Mouse (Mus musculus) testis, adult 2 months (tissue): ENCODE measurements around the gene Zfp866. TPM values are rescaled to one million over a fixed set of nuclear protein-coding genes. Genes with fewer than 3 reads are reported as not detected.

Experiments used
- H3K27ac ChIP-seq: fragments of 200-500 bp; 2 replicates; pipeline ENCODE4 v1.5.1; 2012; ENCODE audit warnings: low read depth, low read length; ENCODE audit not compliant: control insufficient read depth, insufficient read depth
- H3K27me3 ChIP-seq: fragments of 200-500 bp; 2 replicates; pipeline ENCODE4 v1.6.1; 2012; ENCODE audit warnings: mild to moderate bottlenecking, low read length, moderate library complexity; ENCODE audit not compliant: control insufficient read depth, insufficient read depth
- H3K36me3 ChIP-seq: fragments of 200-500 bp; 2 replicates; pipeline ENCODE4 v1.6.1; 2012; ENCODE audit warnings: mild to moderate bottlenecking, low read length; ENCODE audit not compliant: control insufficient read depth, insufficient read depth
- H3K4me1 ChIP-seq: fragments of 200-500 bp; 2 replicates; pipeline ENCODE4 v1.6.1; 2012; ENCODE audit warnings: low read length; ENCODE audit not compliant: control insufficient read depth, insufficient read depth
- H3K4me3 ChIP-seq: fragments of 200-500 bp; 2 replicates; pipeline ENCODE4 v1.5.1; 2012; ENCODE audit warnings: low read depth, mild to moderate bottlenecking, low read length, moderate library complexity, mixed read lengths; ENCODE audit not compliant: control insufficient read depth
- CTCF ChIP-seq: fragments of 200-500 bp; IDR thresholded peaks from 2 replicates; pipeline ENCODE4 v1.5.1; 2012; ENCODE audit warnings: low read depth, mild to moderate bottlenecking, inconsistent platforms, low read length, moderate library complexity; ENCODE audit not compliant: control insufficient read depth, insufficient read depth, insufficient replicate concordance
- POLR2A ChIP-seq: fragments of 200-500 bp; IDR thresholded peaks from 2 replicates; pipeline ENCODE4 v1.6.1; 2012; ENCODE audit warnings: low read depth, mild to moderate bottlenecking, inconsistent platforms, low read length, moderate library complexity; ENCODE audit not compliant: control insufficient read depth
- polyA plus RNA-seq: library from polyadenylated mRNA; depleted of rRNA; stranded (reverse); fragments of >200 nt; gene quantifications from 2 replicates; pipeline ENCODE4 v1.2.3, GENCODE M21; 2012

Gene Zfp866
- polyA plus RNA-seq, 1 experiment, result 8.1 TPM

DNA sequence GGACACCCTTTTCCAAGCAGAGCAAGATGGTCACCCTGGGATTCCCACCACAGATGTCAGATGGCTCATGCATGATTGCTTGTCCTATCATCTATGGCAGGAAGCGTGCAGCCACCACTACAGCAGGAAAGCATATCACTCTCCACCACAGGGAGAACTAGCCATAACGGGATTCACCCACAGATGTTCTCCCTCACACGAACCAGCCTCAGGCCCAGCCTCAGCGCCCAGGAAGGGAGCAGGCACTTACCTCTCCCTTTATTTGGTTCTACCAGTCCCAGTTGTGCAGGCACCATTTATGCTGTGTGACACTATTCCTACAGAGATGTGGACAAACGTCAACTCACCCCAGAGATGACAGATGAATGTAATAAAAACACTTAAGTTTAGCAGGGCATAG is 1.9 kb downstream of the Zfp866 start:
- no peak overlapping the region for H3K4me3 ChIP-seq
- no peak overlapping the region for H3K27ac ChIP-seq
- no peaks in the 10 kb centered on the region; the same call in 1 of the 2 replicates for H3K4me1 ChIP-seq
- no peaks in the 10 kb centered on the region for H3K36me3 ChIP-seq
- no peak for TF ChIP-seq CTCF
- no peak for TF ChIP-seq POLR2A
- no peaks in the 10 kb centered on the region for H3K27me3 ChIP-seq

GRCm38 (mm10) chr8:69777111-69777510 is 13.9 kb downstream of the Zfp866 start:
- Histone ChIP-seq H3K4me1 (peaks cover 3% of the 10 kb centered on the region), H3K27ac (no peak overlapping the region), H3K27me3 (no peaks in the 10 kb centered on the region), H3K36me3 (no peaks in the 10 kb centered on the region), H3K4me3 (no peak overlapping the region)
- no peak for TF ChIP-seq CTCF
- no peak for TF ChIP-seq POLR2A

GRCm38 (mm10) chr8:69775149-69775534 is 15.8 kb downstream of the Zfp866 start:
- Histone ChIP-seq H3K4me3 (peak overlapping the region; percentile 96), H3K27ac (no peak overlapping the region)
- no peak for TF ChIP-seq POLR2A
- TF ChIP-seq CTCF, result no peak

DNA sequence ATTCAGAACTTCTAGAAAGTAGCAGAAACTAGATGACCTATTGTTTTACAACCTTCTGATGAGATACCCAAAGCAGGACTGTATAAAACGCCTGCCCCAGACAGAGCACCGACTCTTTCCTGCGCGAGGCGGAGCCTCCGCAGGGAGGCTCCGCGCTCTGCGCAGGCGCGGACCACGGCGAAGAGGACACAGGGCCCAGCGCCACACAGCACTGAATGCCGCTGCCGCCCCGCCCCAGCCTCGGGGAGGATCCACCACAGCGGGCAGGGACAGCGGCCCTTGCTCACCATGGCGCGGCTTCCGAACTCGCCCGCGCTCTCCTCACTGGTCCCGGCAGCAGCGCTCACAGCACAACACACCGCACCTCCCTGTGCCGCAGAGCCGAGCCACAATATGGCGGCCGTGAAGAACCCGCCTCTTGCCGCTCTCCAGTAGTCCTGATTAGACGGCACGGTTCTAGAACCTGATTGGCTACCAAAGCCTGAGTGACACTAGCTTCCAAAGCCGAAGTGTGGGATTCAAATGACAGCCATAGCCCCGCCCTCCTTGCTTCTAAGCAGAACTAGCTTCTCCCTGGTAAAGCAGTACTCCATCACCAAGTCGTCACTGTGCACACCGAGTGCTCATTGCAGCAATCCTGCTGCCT is 16.4 kb downstream of the Zfp866 start, which contains the start of gene Gm20422:
Gm20422 (minus strand) TSS at position 384 of the 646 bp plus-strand sequence.
- peaks cover 3% of the 10 kb centered on the region for H3K4me1 ChIP-seq
- no peaks in the 10 kb centered on the region; the same call in 1 of the 2 replicates for H3K36me3 ChIP-seq
- no peaks in the 10 kb centered on the region for H3K27me3 ChIP-seq
- TF ChIP-seq CTCF, result no peak
- TF ChIP-seq POLR2A, result peak; percentile 87
- peak within 1 kb of the TSS; percentile 96 for H3K4me3 ChIP-seq
- peak within 1 kb of the TSS; percentile 98 for H3K27ac ChIP-seq

More at GRCm38 (mm10) chr8:69775149-69775534, 15.8 kb downstream of the Zfp866 start:
- no peaks in the 10 kb centered on the region for H3K27me3 ChIP-seq
- no peaks in the 10 kb centered on the region for H3K36me3 ChIP-seq
- H3K4me1 ChIP-seq, result peaks cover 3% of the 10 kb centered on the region

DNA sequence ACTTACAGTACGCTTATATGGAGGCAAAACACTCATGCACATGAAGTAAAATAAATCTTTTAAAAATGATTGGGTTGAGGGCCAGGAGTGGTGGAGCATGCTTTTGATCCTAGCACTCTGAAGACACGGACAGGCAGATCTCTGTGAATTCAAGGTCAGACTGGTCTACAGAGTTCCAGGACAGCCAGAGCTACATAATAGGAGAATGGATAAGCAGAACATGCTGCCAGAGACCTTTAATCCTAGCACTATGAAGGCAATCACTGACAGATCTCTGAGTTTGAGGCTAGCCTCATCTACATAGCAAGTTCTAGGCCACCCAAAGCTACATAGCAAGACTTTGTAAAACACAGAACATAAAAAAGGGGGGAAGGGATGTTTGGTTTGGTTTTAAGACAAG is 18.9 kb downstream of the Zfp866 start:
- Histone ChIP-seq H3K27me3 (no peaks in the 10 kb centered on the region), H3K27ac (no peak overlapping the region), H3K4me1 (peaks cover under 1% of the 10 kb centered on the region), H3K36me3 (peaks cover 1% of the 10 kb centered on the region; the same call in 1 of the 2 replicates), H3K4me3 (no peak overlapping the region)
- TF ChIP-seq POLR2A, result no peak
- no peak for TF ChIP-seq CTCF

DNA sequence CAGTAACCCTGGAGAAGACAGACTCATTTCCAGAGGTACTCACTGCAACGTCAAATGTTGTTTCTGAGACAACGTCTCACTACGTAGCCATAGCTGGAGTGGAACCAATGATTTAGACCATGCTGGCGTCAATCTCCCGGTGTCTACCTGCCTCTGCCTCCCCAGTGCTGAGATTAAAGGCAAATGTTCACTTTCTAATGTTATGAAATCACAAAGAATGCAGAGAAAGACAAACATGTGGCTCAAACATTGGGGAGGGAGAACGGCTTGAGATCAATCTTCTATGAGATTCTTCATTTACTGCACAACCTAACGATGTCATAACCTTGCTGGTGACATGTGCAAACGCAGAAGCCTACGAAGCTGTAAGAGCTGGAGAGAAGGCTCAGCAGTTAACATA is 19.8 kb downstream of the Zfp866 start:
- Histone ChIP-seq H3K36me3 (peaks cover 1% of the 10 kb centered on the region; the same call in 1 of the 2 replicates), H3K27me3 (no peaks in the 10 kb centered on the region), H3K4me1 (no peaks in the 10 kb centered on the region; the same call in 1 of the 2 replicates), H3K27ac (no peak overlapping the region), H3K4me3 (no peak overlapping the region)
- no peak for TF ChIP-seq CTCF
- TF ChIP-seq POLR2A, result no peak

DNA sequence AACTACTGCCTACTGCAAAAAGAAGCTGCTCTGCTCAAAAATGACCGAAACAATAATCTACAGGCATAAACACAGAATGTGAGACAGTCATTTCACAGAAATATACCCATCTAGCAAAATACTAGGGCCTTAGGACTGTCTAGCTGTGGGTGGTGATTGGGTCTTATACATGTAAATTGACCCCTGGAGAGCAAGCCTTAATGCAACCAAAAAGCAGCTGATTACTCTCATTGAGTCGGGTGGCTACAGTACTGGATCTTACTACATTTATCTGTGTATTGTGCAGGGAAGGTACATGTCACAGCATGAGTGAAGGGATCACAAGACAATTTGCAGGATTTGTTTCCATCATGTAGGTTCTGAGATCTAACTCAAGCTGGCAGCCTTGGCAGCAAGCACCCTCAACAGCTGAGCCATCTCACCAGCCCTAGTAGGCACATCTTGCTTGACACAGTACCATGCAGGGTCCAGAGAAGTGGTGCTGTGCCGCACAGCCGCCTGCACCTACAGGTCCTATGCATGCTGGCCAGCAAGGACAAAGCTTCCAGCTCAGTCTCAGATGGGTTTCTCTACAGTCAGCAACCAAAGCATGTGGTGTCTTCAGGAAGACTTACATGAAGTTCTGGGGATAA is 29.0 kb downstream of the Zfp866 start:
- no peaks in the 10 kb centered on the region for H3K27me3 ChIP-seq
- no peak overlapping the region for H3K4me3 ChIP-seq
- peaks cover 2% of the 10 kb centered on the region; the same call in 1 of the 2 replicates for H3K36me3 ChIP-seq
- no peak overlapping the region for H3K27ac ChIP-seq
- TF ChIP-seq POLR2A (no peak), CTCF (no peak)
- no peaks in the 10 kb centered on the region; the same call in 1 of the 2 replicates for H3K4me1 ChIP-seq
